Mouse (Mus musculus) mature B cell (primary cell): Measurements from ENCODE around the gene Cenpv.
"Not testable (repeated sequence)": the region's sequence is repeated elsewhere in the genome, so short reads cannot be mapped to it uniquely, and the experiment has no call there.

Source experiments
- in situ Hi-C: fragments of 300-500 bp; cut with MboI; formaldehyde crosslinking; loops from 2 replicates; pipeline ENCODE4 v1.14.3; 2019

Cenpv gene

GRCm38 (mm10) chr11:62508816-62509215, 30.2 kb downstream of the Cenpv start:
- in situ Hi-C loops = not testable (repeated sequence)

GRCm38 (mm10) chr11:62508365-62508764, 30.7 kb downstream of the Cenpv start:
- in situ Hi-C loops = not testable (repeated sequence)

- in situ Hi-C loops = no loop called here
These were observed 31.4 kb downstream of the Cenpv start for GRCm38 (mm10) chr11:62507683-62508082.

- in situ Hi-C loops = no loop called here
These were observed 38.5 kb downstream of the Cenpv start for GRCm38 (mm10) chr11:62500529-62500928.

- in situ Hi-C loops = no loop called here
These were observed 40.3 kb downstream of the Cenpv start for GRCm38 (mm10) chr11:62498802-62499201.

- in situ Hi-C loops = no loop called here
These were observed 41.9 kb downstream of the Cenpv start for GRCm38 (mm10) chr11:62497181-62497580.

- in situ Hi-C loops = no loop called here
These were observed 42.8 kb downstream of the Cenpv start for GRCm38 (mm10) chr11:62496151-62496715.

- in situ Hi-C loops = no loop called here
These were observed 43.7 kb downstream of the Cenpv start for GRCm38 (mm10) chr11:62495276-62495801.

- in situ Hi-C loops = no loop called here
These were observed 44.2 kb downstream of the Cenpv start for GRCm38 (mm10) chr11:62494754-62495275.

GRCm38 (mm10) chr11:62493701-62494100, 45.4 kb downstream of the Cenpv start:
- in situ Hi-C loops = no loop called here

- in situ Hi-C loops = no loop called here
These were observed 51.3 kb downstream of the Cenpv start for GRCm38 (mm10) chr11:62487540-62488350.

- in situ Hi-C loops = no loop called here
These were observed 52.1 kb downstream of the Cenpv start for GRCm38 (mm10) chr11:62486949-62487348.

- in situ Hi-C loops = no loop called here
These were observed 59.5 kb downstream of the Cenpv start for GRCm38 (mm10) chr11:62479581-62479980.

GRCm38 (mm10) chr11:62478931-62479330, 60.1 kb downstream of the Cenpv start:
- in situ Hi-C loops = no loop called here

- in situ Hi-C loops = no loop called here
These were observed 62.9 kb downstream of the Cenpv start for GRCm38 (mm10) chr11:62476156-62476555.
